8 mouse cellular contexts compared by ENCODE assay signal in the genomic region with DNA sequence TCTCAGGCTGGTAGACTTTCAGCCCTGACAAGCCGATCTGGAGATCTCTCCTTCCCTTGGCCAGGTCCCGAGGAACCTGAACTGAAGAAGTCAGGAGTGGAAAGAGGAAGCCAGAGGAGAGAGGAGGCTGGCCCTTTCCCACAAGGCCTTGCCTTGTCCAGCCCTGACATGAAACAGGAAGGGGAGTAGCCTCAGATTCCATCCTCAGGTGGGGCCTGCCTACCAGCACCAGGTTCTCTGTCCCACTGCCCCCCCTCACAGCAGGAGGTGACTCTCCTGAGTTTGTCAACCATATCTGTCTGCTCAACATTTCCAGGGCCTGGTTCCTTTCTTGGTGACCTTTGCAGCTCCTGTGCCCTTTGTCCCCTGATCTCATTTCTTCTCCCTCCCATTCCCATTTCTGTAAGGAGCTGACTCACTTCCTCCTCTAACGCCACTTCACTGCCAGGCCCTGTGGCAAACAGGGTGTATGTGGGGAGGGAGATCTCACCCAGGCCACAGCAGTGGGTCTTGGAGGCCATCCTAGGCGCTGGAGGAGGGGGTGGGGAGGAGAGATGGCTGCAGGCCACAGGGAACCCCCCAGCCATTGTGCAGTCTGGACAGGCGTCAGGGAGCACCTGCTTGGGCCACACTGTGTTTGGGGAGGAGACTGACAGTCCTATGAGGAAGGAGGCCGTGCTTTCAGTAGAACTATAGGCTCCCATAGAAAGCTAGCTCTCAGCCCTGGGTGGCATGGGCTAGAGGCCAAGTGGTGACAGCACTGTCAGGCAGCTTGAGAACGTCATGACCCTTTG. TPM values are rescaled to one million over a fixed set of nuclear protein-coding genes. Genes with fewer than 3 reads are reported as not detected.
DNase-seq lines count a peak whose midpoint lies in the region; ATAC-seq and TF ChIP-seq lines count a peak whose summit lies in the region.

No protein-coding gene starts in this region.

- DNase-seq in left cerebral cortex, adult 18-20 months (ENCODE audit: low spot score in 2 of 2): peak; percentile 30 to 46
- DNase-seq in left cerebral cortex, postnatal 14 days (ENCODE audit: low spot score in 2 of 2): no peak
- peak; percentile 62 to 64 for DNase-seq in cerebellum, adult 18-20 months
- peak; percentile 70 for DNase-seq in kidney, postnatal 0 days (ENCODE audit: low spot score)
- DNase-seq in lung, postnatal 36 days: peak; percentile 72
- DNase-seq in thymus, postnatal 10 days (ENCODE audit: low spot score in 2 of 2): no peak
- DNase-seq in right cerebral cortex, postnatal 14 days: no peak

- no peak for TF ChIP-seq CTCF in kidney, postnatal 0 days (IDR thresholded peaks at IDR 0.05; ENCODE audit: low read depth)

- peak overlapping the region; percentile 95 for H3K27ac ChIP-seq in heart, embryonic 12.5 days (ENCODE audit: poor library complexity, severe bottlenecking)
- H3K27ac ChIP-seq in kidney, postnatal 0 days: peak overlapping the region; percentile 95

- H3K9me3 ChIP-seq in heart, embryonic 12.5 days (replicated peaks): no peaks in the 10 kb centered on the region
- H3K9me3 ChIP-seq in kidney, postnatal 0 days (replicated peaks; ENCODE audit: low read length): no peaks in the 10 kb centered on the region

- H3K27me3 ChIP-seq in heart, embryonic 12.5 days (replicated peaks): no peaks in the 10 kb centered on the region
- no peaks in the 10 kb centered on the region for H3K27me3 ChIP-seq in kidney, postnatal 0 days (ENCODE audit: insufficient read depth, low read length)

- WGBS in heart, embryonic 12.5 days: 18% methylated on average over 7 of the region's 7 CpGs
- WGBS in kidney, postnatal 0 days: 38% methylated on average over 7 of the region's 7 CpGs

- peak overlapping the region; percentile 44 for H3K4me2 ChIP-seq in heart, embryonic 12.5 days
- no peak overlapping the region for H3K4me2 ChIP-seq in kidney, postnatal 0 days (ENCODE audit: low read length)

- peak overlapping the region; percentile 57 for H3K9ac ChIP-seq in heart, embryonic 12.5 days
- 0 out of 2 replicates have a peak overlapping the region, but pooled peaks have one; percentile 40 for H3K9ac ChIP-seq in kidney, postnatal 0 days (ENCODE audit: low read depth, low read length)

- peak; percentile 39 for ATAC-seq in heart, embryonic 12.5 days (ENCODE audit: insufficient number of reproducible peaks, low FRiP score)
- ATAC-seq in kidney, postnatal 0 days (replicated peaks; ENCODE audit: low FRiP score, low read depth): peak; percentile 86

- peaks cover 77% of the 10 kb centered on the region for H3K4me1 ChIP-seq in heart, embryonic 12.5 days (replicated peaks)
- H3K4me1 ChIP-seq in kidney, postnatal 0 days (replicated peaks; ENCODE audit: insufficient read depth, low read length): peaks cover 60% of the 10 kb centered on the region

- no peaks in the 10 kb centered on the region for H3K36me3 ChIP-seq in heart, embryonic 12.5 days
- no peaks in the 10 kb centered on the region for H3K36me3 ChIP-seq in kidney, postnatal 0 days (ENCODE audit: insufficient read depth, low read length)

- intact Hi-C loops in left cerebral cortex, postnatal 14 days (cut with DNase I): no loop called here

- H3K4me3 ChIP-seq in heart, embryonic 12.5 days: no peak overlapping the region
- no peak overlapping the region for H3K4me3 ChIP-seq in kidney, postnatal 0 days (replicated peaks; ENCODE audit: low read depth, low read length)

RNA-seq across cellular contexts. Expression of a gene that starts 1.6 kb away (rescaled TPM):
- total RNA-seq in left cerebral cortex, adult 18-20 months (2021): not detected
- not detected for total RNA-seq in left cerebral cortex, postnatal 14 days (2021)
- polyA plus RNA-seq in heart, embryonic 12.5 days (2016; fragmentation: Nextera tagmentation; extraction: Ambion mirVana): 1.2 and 1.5 TPM in 2 replicates
- polyA plus RNA-seq in kidney, postnatal 0 days (2015; fragmentation: Nextera tagmentation; extraction: Ambion mirVana): 0.34 and 0.40 TPM in 2 replicates

RNA-seq across cellular contexts. Expression of a gene that starts 22.9 kb away (rescaled TPM):
- total RNA-seq in left cerebral cortex, adult 18-20 months (2021): 100 to 1,000 TPM; 132 to 140 TPM
- total RNA-seq in left cerebral cortex, postnatal 14 days (2021): 100 to 1,000 TPM; 151 to 169 TPM
- polyA plus RNA-seq in heart, embryonic 12.5 days (2016; fragmentation: Nextera tagmentation; extraction: Ambion mirVana): 154 and 164 TPM in 2 replicates
- polyA plus RNA-seq in kidney, postnatal 0 days (2015; fragmentation: Nextera tagmentation; extraction: Ambion mirVana): 26.5 and 27.7 TPM in 2 replicates

Comparison
In these comparisons a context has a peak if more than half of its experiments do, and no peak if none do; other contexts are left out.
1. DNase-seq: peak in left cerebral cortex, adult 18-20 months (2 of 2), cerebellum, adult 18-20 months (2 of 2), kidney, postnatal 0 days (single experiment) and lung, postnatal 36 days (single experiment); none in left cerebral cortex, postnatal 14 days (0 of 2), thymus, postnatal 10 days (0 of 2) and right cerebral cortex, postnatal 14 days (single experiment).